Mouse (Mus musculus): ENCODE measurements at regions not wholly inside any gene's neighbourhood (a gene's known extent, or its start where the extent isn't known, plus 50 kb on each side); places are given as distances from the start of the nearest gene placed in this dataset.

DNA sequence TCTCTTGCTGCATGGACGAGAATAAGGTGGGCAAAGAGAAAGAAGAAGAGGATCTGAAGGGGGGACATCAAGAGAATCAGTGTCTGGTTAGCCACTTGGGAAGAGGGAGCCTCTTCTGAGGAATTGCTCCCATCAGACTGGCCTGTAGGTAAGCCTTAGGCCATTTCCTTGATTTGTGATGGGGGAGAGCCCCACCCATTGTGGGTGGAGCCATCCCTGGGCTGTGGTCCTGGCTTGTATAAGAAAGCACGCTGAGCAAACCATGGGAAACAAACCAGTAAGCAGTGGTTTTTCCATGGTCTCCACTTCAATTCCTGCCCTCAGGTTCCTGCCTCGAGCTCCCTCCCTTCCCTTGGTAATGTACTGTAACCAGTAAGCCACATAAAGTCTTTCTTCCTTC lies 57.7 kb upstream of the Sez6l start:
- TF ChIP-seq CTCF (conservative IDR thresholded peaks at IDR 0.05; ENCODE audit: low read length): no peak
- no peak for TF ChIP-seq POU5F1 (IDR thresholded peaks at IDR 0.05; ENCODE audit: borderline replicate concordance, low read length)

Measured in E14TG2a.4 (cell line).